Mouse (Mus musculus) mature B cell (primary cell): ENCODE results near the gene Sgms1.

ENCODE experiments used
- in situ Hi-C: fragments of 300-500 bp; cut with MboI; formaldehyde crosslinking; loops from 2 replicates; pipeline ENCODE4 v1.14.3; 2019

The Sgms1 gene

DNA sequence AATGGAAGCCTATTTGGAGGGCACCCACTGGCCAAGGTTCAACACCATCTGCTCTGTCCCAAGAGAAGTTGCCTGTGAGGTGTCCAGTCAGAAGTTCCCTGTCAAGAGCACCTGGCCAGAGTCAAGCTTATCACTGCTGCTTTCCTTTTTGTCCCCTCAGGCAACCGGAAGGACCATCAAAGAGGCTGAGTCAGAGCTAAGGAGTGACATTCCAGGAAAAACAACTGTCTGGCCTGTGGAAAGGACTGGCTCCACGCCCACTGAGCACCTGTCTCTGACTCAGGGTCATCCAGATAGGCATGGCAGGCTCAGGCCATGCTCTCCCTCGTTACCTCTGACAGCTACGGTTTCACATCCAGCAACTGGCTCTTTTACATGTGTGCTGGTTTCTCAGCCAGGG, 147.4 kb downstream of the Sgms1 start:
- in situ Hi-C loops: no loop called here

DNA sequence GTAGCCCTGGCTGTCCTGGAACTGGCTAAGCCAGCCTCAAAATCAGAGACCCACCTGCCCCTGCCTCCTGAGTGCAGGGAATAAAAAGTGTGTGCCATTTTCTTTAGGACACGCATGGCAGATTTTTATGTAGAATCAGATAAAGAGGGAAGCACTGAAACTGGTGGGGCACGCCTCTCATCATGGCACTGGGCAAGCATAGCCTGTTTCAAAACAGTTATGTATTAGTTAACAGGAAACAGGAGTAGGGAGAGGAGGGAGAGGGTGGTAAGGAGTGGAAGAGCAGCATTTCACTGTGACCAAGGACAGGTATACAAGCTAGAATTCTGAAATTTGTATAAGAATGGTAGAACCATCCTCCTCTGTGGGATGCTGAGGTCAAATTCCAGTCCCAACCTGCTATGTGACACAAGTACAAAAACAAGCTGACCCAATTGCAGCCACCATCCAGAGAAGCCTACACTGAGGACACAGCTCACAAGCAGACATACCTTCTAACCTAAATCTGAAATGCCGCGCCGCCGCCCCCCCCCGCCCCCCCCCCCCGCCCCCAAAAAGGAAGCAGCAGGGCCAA, 149.0 kb downstream of the Sgms1 start:
- in situ Hi-C loops: no loop called here

DNA sequence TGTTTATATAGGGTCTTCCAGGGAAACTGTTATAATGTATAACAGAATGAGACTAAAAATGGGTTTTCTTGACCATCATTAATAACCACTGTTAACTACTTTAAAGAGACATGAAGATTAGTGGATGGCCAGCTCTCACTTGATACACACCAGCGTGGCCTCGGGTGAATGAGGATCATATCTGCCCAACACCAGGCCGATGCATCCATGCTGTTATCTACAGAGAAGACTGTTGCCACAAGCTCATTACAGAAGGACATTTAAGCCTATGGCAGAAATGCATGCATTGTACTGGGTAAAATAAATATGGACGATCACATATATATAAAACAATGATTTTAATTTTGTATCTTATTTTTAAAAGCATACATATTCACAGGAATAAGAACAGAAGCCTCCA, 149.6 kb downstream of the Sgms1 start:
- in situ Hi-C loops: no loop called here

DNA sequence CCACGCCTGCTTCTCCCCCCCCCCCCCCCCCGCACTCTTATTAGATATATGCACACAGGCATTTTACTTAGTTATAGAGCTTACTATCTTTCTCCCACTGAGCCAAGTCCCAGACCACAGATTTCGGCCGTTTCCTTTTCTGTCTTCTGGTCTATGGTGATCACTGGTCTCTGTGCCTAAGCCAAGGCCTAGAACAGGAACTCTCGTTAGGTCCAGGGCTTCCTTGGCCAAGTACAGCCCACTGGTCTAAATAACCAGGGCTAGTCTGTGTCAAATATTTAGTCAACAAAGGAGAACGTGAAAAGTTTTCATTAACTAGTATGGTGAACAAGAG, 150.1 kb downstream of the Sgms1 start:
- in situ Hi-C loops: no loop called here

DNA sequence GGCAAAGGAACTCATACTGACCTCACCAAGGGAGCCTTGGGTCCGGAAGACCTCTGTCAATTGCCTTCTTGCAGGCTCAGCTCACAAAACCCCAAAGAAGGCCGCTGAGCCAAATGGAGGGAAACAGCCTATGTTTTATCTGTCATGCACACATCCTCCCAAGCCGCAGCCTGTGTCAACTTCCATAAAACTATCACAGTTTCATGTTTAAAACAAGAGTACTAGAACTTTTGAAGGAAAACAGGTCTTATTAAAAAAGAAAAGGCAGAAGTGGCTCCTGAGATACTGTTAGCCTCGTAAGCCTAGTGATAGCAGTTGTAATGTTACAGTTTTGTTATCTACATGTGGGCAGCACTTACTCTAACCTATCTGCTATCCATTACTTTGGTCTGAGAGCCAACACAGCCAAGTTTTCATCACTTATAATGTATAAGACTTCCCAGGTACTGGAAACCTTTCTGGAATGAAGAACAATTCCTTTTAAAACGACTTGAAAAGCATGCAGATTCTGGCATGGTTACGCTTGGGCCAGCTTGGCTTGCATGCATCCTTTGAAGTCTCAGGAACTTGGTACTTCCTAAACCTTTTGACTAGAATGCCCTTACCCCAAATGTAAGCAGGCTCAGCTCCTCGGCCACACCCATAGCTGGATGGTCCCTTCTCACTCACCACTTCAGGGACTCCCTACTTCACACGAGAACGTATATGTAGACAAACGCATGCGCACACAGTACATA, 150.6 kb downstream of the Sgms1 start:
- in situ Hi-C loops: no loop called here

DNA sequence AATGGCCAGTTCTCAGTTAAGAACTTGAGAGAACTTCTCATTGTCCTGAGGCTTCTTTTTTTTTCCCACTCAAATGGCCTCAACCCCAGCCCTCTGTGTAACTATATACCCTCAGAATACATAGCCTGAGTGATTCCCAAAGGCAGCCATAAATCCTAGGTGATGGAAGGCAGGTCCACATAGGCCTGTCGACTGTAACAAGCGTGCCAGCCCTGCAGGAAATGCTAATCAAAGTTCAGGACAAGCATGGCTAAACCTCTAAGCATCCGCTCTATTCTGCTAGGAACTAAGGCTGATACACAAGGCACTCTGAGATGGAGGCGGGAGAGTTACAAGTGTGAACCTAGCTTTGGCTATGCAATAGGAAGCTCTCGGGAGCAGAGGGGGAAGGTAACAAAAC, 151.8 kb downstream of the Sgms1 start:
- in situ Hi-C loops: no loop called here

DNA sequence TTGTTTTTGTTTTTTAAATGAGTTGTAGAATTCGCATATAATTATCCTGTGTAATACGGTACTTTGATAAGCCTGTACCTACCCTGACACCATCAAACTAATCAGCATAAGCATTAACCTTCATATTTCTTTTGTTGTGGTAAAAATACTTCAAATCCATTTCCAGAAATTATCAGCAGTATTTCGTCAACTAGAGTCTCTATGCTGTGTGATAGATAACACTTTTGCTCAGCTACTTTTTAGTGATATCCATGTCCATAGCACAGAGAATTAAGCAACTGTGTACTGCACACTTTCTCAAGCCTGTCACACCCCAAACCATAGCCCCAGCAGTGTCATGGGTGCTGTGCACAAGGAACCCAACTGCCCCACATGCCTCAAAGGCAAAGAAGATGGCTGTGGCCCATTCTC, 152.3 kb downstream of the Sgms1 start:
- in situ Hi-C loops: no loop called here

DNA sequence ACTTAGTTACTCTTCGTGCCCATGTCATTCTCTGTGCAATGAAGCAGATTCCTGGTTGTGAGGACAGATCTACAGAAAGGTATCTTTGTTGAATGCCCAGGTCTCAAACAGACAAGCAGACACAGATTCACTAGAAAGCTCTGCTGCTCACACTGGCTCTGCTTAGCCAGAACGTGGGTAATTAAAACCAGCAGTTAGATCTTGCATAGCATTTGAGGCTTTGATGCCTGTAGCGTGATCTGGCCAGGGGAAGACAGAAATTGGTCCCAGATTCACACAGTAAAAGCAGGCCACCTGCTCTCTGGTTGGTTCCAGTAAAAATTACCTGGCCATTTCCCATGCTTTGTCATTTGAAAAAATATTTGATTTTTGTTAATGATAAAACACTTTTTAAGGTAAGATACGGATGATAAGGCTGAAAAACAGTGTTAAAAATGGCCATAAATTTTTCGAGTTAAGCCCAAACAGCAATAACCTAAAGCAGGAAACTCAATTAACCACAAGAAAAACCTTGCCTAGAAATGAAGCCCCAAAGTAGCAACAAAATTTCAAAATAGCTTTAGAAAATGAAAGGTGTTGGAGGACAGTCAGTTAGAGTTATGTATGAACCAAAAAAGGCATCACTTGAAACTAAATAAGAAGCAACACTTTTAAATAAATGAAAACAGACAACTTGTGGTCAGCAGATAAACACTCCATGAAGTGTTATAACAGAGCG, 154.6 kb downstream of the Sgms1 start:
- in situ Hi-C loops: no loop called here

DNA sequence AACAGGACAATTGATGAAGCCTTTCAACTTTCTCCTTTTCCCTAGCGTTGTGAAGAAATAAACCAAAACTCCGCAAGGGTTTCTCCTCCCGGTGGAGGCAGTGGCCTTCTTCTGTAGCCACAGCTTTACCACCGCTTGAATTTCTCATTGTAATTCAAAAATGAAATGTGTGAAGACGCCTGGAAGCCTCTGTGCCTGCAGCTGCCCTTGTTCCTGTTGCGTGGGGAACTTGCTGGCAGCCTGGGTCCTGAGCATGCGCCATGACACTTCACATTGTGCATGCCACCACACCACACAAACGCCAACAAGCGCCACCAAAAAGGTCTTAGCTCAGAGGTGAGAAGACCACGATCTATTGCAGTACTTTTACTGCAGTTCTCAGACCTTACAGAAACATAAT, 158.2 kb downstream of the Sgms1 start:
- in situ Hi-C loops: no loop called here

DNA sequence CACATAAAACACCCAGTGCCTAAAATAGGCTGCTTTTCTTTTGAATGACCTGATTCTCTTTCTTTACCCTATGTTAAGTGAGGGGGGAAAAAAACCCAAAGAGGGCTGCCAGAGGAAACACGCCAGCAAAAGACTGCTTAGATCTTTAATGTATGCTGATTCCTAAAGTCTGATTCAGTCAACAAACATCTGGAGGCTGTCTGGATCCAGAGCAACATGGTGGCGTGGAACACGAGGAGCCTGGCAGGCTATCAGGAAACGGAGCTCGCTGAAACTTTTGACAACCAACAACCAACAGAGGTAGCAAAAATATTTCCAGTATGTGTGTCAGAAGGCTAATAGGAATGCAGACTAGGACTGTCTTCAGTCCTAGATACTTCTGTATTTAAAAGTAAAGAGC, 158.7 kb downstream of the Sgms1 start:
- in situ Hi-C loops: no loop called here

DNA sequence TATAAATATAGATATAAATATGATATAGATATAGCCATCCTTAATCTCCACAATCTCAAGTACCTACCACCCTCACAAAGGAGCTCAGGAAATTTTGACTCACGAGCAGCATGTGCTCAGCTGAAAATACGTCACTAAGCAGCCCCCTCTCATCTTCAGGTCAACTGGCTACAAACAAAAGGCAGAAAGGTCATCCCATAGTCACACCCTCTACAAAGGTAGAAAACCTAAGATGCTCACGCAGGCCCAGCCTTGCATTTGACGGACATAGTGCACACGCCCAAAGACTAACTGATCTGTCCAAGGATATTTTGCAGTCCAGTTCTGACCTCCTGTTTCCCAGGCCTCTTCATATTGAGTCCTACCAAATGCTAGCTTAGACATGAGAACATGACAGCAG, 159.2 kb downstream of the Sgms1 start:
- in situ Hi-C loops: no loop called here

DNA sequence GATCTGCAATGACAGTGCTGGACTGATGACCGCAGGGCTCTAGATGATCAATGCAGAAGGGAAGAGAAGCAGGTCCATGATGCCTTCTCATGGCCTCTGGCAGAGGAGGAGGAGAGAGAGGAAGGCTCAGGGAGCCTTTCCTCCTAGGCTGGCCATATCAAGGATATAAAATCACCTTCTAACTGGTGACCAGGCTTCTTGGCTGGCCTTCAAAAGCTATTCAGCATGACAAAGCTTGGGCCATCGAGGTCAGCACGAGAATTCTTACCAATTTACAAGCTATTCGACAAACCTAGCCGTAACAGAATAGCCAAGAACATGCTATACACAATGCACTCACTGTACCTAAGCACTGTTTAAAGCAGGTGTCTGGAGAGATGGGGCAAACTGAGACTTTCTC, 159.7 kb downstream of the Sgms1 start:
- in situ Hi-C loops: no loop called here

DNA sequence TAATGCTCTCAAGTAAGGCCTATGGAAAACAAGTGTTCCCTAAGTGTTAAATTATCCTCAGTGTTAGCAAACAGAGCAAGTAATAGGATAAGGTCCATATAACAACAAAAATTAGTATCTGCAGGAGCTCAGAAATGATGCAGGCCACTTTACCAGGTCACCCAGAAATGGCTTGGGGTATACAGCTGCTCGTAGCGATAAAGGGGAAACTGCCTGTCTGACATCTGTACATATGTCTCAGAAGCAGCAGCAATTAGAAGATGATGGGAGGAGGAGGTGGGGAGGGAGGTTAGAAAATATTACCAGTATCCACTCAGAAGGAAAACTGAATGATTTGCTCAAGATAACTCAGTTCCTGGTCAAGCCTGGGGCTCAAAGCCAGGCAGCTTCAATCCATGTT, 162.3 kb downstream of the Sgms1 start:
- in situ Hi-C loops: no loop called here

DNA sequence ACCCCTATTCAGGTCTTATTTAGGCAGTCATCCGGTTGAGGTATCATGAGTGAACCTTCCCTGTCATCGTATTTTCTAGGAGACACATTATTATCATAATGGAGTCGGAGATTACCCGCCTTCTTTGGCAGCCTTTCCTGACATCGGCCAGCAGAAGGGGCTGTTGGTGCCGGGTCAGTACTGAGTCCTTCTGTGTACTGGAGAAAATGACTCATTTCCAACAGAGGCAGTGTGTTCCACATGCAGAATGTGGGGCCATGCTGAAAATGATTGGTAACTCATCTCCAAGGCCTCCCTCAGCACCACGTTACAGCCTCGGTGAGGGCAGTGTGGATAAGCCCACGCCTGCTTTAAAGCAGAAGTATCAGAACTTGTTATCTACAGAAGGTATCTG, 164.4 kb downstream of the Sgms1 start:
- in situ Hi-C loops: no loop called here

DNA sequence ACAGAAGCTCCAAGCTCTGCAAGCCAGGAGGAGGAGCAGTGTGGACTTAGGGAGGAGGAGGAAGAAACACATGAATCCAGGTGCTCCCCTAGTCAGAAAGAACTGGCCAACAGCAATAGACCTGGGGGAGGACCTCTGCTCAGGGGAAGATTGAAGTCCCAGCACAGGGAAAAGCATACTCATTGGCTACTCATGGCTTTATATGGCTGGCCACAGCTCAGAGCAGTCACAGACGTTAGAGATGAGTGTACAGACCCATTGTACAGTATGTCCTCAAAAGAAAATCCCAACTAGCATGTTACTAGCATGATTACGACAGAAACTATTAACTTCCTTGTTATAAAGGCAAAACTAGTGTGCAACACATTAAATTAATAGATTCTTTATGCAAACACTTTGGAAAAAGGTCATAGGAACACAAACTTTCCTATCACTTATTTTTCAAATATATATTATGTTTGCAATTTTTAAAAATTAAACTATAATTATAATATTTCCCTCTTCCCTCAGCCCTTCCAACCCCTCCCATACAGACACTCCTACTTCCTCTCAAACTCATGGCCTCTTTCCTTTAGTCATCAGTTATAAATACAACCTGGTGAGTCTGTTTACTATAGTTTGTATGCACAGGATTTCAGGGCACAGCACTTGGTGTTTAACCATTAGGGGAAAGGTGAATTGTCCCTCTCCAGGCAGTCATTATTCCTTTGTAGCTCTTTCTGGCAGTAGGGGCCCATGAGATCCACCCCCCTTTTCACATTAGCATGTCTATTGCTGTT, 165.0 kb downstream of the Sgms1 start:
- in situ Hi-C loops: no loop called here

DNA sequence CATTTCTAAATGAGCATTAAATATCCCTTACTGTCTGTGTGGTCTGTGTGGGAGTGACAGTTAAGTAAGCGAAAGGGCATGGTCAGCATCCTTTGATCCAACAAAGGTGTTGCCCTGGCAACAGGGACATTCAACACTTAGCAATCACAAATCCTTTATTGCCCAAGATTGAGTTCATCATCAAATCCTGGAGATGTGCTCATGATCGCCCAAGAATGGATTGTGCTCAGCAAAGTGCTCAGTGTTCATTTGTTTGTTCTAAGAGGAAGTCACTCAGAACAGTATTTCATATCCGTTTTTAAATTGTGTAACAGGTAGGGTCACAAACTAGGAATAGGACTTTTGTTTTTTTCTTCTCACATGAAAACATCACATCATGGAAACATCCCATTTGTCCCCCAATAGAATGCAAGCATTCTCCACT, 165.8 kb downstream of the Sgms1 start:
- in situ Hi-C loops: no loop called here

DNA sequence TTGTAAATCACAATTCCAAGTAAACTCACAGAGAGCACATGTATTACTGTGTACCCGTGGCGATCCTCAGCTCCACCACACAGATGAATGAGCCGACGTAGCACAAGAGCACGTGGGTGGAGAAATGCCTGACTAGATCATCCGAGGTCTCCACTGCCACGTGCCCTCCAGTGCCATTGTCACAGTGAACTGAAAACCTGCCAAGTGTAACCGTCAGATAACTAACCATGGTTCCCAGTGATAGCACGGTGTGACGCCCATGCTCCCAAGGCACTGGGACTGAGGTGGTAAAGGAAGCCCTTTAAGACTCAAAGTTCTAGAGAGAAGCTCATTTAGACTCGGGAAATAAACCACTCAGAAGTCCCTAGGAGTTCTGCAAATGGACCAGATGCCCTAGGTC, 167.4 kb downstream of the Sgms1 start:
- in situ Hi-C loops: no loop called here

DNA sequence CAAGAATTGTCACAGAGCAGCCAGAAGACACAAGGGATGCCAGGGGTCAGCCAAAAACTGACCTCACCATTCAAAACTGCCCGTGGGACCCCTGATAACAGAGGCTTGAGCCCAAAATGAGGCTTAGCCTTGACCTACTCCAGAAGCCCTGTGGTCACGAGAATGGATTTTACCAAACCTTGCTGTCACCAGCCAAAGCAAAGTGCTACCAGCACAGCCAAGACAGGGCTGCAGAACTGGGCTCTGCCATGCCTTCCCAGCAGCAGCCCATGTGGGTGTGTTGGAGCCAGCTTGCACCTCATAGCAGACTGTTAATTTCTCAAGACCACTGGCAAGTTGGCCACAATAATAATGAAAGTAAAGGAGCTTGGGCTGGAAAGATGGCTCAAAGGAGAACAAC, 168.5 kb downstream of the Sgms1 start:
- in situ Hi-C loops: no loop called here

DNA sequence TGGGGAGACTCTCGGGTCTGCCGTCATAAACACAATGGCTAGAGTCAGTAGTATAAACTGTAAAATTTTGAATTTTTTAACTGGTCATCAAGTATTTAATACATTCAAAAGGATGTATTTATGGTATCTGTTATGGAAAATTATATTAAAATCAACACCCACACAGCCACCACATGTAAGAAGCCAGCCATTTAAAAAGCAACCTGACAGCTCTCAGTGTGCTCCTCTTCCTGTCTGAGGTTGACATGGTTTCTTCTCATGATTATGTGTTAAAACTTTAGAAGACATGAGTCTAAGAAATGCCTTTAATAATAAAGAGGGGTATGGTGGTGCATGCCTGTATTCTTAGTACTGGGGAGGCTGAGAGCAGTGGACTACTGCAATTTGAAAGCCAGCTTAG, 172.8 kb downstream of the Sgms1 start:
- in situ Hi-C loops: no loop called here

DNA sequence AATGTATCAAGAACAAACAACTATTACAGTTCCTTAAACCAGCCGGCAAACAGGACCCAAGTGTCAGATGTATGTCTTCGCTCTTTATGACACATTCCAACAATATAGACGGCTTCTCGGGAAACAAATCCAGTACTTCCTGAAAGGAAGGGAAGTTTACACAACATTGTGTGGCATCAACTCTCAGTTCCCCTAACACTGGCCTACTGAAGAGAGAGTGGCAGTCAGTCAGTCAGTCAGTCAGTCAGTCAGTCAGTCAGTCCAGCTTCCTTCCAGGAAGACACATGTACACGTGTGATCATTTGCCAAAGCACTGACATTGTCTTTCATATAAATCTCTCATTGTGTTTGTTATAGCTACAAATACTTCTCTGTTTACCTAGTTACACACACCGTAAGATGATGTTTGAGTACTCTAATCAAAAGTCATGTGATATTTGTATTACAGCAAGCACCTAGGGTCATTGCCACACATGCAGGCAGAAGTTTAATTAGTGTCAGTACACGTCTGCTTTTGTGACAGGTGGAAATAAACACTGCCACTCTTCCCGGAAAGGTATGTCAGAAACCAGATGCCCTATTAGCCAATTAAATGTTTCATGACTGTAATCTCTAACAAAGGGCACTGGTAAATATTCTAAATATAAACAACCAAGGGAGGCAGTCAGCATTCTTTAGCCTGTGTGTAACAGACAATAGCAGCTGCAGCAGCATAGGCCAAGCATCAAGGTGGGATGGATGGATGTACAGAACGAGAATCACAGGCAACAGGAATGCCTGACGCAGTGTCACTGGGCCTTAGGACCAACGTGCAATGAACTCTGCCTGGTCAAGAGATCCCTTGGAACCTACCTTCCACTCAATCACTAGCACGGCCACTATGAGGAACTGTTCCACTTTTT, 174.4 kb downstream of the Sgms1 start:
- in situ Hi-C loops: no loop called here

DNA sequence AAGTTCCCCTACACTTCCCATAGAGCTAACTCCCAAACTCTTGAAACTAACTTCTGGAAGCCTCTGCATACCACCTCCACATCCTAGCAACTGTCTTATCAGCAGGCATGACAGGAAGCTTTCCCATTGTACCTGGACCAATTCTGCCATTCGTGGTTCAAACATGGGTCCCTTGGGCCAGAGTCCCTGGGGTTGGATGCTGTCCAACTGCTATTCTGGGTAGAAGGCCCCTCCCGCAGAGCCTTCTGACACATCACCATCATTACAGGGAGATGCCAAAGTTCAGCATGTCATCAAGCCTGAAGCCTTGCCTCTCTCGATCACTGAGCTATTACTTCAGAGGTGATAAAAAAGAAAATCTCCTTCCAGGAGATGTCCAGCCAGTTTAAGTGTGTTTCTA, 175.9 kb downstream of the Sgms1 start:
- in situ Hi-C loops: no loop called here

DNA sequence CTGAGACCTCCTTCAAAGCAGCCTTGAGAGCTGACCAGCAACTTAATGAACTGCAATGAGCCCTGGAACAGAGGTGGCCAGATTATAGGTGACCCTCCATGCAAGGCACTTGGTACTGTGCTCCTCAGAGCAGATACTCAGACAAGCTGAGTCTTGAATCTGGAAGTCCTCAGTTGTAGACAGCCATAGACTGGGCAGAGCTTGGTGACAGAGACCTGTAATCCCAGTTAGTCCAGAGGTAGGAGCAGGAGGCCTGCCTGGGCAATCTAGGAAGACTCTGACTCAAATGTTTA, 178.3 kb downstream of the Sgms1 start:
- in situ Hi-C loops: no loop called here
